Mouse (Mus musculus) adrenal gland, postnatal 25 days (tissue): ENCODE data around the gene Sipa1l2. TPM values are rescaled to one million over a fixed set of nuclear protein-coding genes. Genes with fewer than 3 reads are reported as not detected.

Experiments
- DNase-seq: peaks from one replicate; pipeline ENCODE4 v3.0.0; 2021; ENCODE audit warnings: mixed read lengths
- total RNA-seq: library from RNA; stranded (reverse); gene quantifications from 2 replicates; pipeline ENCODE4 v1.2.3, GENCODE M21; 2021

The Sipa1l2 gene
- total RNA-seq, 1 experiment from 2014 or later, result 79.1 TPM

DNA sequence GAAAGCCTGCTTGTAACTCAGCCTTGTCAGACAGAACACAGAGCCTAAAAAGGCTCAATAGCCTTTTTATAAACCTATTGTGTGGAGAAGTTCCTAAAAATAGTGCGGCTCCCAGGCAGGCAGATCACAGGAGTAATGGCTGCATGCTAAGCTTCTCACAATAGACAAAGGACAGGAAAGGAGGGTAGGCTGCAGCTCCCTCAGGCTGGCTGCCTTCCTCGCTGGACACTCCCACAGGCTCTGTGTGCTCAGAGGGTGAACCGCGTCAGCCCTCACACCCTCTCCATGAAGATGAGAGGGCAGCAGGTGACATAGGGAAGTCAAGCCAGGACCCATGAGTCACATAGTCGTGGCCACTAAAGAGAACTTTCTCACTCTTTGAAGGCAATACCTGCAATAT lies 55.7 kb downstream of the Sipa1l2 start:
- DNase-seq, result no peak

GRCm38 (mm10) chr8:125513242-125513866 lies 56.3 kb downstream of the Sipa1l2 start:
- no peak for DNase-seq

- DNase-seq, result no peak
Observed at GRCm38 (mm10) chr8:125512561-125512960, 57.0 kb downstream of the Sipa1l2 start.

- DNase-seq, result no peak
Observed at GRCm38 (mm10) chr8:125510861-125511668, 58.5 kb downstream of the Sipa1l2 start.

- DNase-seq, result peak; percentile 80
Observed at GRCm38 (mm10) chr8:125509776-125510175, 59.8 kb downstream of the Sipa1l2 start.

DNA sequence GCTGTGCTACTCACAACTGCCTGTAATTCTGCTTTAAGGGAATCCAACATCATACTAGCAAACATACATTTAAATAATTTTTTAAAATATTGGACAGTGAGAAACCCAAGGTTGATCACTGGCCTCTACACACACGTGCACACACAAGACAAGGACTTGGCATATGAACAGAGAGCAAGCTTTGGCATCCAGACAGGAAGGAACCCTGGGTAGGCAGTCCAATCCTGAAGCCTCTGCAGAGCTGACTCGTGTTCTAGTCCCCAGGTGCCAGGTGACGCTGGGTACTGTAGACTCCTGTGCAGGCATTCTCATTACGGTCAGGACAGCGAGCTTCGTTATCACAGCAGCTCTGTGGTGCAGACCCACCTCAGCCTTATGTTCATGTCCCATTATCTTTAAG lies 60.4 kb downstream of the Sipa1l2 start:
- DNase-seq, result peak; percentile 31

GRCm38 (mm10) chr8:125507291-125507690 lies 62.3 kb downstream of the Sipa1l2 start:
- DNase-seq, result no peak

DNA sequence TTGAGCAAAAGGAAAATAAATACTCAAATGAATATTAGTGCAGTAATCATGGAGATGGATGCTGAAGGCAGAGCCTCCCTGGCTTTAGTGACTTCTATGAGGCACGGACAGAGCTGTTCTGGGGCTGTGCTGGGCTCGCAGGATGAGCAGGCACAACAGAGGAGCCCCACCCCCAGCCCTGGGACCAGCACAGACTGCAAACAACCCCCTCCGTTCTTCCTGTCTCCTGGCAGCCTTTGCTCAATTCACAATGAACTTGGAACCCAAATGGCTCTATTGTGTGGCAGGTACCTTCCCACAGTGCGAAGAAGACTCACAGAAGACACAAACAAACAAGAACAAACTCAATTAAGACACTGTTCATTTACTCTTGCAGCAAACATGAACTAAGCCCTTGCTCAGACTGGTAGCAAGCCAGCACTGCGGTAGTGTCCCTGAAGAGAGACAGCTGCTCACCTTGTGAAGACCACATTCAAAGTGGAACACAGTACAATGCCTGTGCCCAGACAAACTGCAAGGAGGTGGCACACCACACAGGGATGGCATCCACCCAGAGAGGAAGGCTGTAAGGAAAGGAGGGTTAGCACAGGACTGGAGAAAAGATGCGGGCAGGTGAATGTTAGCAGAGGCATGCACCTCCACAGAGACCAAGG lies 64.9 kb downstream of the Sipa1l2 start:
- DNase-seq, result no peak

DNA sequence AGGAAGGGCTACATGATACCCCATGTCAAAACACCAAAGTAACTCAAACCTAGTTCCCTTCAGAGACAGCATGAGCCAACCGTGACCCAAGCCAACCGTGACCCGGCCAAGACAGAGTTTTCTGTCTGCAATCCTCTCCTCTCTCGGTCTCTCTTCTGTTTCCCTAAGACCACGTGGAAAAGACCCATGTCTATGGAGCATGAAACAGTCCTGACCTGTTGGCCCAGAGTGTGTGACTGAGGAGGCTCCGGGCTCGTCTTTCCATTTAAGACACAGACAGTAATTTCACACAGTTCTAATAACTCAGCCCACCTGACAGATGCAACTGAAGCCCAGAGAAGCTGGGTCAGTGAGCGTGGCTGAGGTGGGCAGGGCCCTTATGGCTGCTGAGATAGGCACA lies 65.8 kb downstream of the Sipa1l2 start:
- no peak for DNase-seq

DNA sequence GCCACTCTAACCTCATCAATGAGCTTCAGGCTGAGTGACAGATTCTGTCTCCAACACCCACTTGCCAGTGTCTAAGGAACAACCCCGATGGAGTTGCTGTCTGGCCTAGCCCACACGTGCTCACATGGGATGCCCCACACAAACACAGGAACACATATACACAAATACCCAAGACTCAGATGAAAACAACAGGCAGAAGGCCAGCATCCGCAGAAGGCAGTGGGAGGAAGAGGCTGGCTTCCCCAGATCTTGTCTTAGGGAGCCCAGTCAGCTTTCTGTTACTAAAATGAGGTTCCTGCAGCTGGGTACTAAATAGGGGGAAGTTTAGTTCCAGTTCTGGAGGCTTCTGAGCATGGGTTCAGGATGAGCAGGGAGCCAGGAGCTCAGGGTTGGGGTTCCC lies 66.8 kb downstream of the Sipa1l2 start:
- DNase-seq, result no peak

GRCm38 (mm10) chr8:125500005-125500404 lies 69.6 kb downstream of the Sipa1l2 start:
- no peak for DNase-seq

- DNase-seq, result no peak
Observed at GRCm38 (mm10) chr8:125498508-125498907, 71.1 kb downstream of the Sipa1l2 start.

DNA sequence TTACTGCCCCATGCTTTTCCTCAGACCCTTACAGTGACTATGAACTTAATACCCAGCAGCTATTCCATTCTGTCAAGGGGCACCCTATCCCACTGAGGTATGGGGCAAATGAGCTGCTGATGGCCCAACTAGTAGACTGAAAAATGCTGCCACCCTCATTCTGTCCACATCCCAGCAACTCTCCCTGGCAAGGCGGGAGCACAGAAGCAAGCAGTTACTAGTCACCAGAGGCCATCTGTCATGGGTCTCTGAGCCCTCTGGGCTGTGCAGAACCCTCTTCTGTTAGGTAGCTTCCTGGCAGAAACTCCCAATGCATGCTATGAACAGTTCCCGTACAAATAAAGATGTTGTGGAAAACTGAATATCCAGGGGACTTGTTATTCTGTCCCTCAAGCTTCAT lies 74.1 kb downstream of the Sipa1l2 start:
- DNase-seq, result no peak

GRCm38 (mm10) chr8:125493254-125493815 lies 76.3 kb downstream of the Sipa1l2 start:
- no peak for DNase-seq

GRCm38 (mm10) chr8:125492416-125492815 lies 77.2 kb downstream of the Sipa1l2 start:
- no peak for DNase-seq

GRCm38 (mm10) chr8:125488747-125489146 lies 80.9 kb downstream of the Sipa1l2 start:
- DNase-seq, result no peak

- DNase-seq, result no peak
Observed at GRCm38 (mm10) chr8:125485715-125486114, 83.9 kb downstream of the Sipa1l2 start.

DNA sequence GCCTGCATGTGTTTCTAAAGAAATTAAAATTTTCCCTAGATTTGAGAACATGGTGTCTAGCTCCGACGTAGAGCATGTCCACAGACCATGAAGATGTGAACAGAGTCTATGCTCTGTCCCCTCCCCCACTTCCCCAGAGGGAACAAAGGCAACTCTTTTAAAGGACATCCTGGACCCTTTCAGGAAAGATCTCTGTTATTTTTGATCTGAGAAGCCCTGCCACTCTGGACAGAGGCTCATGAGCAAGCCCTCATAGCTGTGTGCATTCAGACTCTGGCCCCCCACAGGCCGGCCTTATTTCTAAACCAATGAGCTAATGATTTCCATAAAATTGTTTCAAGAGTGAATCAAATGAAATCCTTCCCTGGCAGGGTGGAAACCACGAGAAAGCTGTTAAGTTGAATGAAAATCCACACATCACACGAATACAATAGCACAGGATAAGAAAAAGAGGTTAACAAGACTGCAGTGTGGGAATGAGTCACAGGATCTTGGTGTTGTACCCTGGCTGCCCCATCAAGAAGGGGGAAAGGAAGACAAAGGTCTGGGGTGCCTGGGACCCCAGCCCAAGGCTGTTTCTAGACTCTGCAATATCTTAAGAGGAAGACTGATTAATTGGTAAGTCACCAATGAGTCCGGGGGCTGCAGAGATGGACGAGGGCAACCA lies 84.9 kb downstream of the Sipa1l2 start:
- DNase-seq, result no peak

GRCm38 (mm10) chr8:125482491-125483096 lies 87.0 kb downstream of the Sipa1l2 start:
- DNase-seq, result no peak

DNA sequence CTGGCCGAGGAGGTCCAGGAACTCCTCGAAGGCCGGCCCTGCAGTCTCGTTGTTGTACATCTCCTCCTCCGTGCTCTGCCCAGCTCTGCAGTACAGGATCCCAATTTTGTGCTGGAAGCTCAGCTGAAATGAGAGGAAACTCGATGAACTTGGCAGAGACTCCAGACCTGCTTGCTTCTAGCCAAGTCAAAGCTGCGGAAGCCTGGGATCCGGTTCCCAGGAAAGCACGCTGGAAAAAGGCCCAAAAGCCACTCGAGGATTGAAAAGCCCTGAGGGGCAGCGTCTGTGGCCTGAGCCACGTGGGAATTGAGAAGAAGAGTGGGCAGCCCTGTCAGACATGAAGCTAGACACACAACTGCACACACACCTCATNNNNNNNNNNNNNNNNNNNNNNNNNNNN lies 94.7 kb downstream of the Sipa1l2 start:
- peak; percentile 50 for DNase-seq

- DNase-seq, result no peak
Observed at GRCm38 (mm10) chr8:125471374-125471773, 98.2 kb downstream of the Sipa1l2 start.
